Mouse (Mus musculus) limb, embryonic 11.5 days (tissue): ENCODE data around the gene Actl9. TPM values are rescaled to one million over a fixed set of nuclear protein-coding genes. Genes with fewer than 3 reads are reported as not detected.

Experiments
- ATAC-seq: fragments of 200-750 bp; cut with Nextera tagmentation; 2 replicates; pipeline ENCODE4 v1.8.0; 2017; ENCODE audit warnings: low read depth; ENCODE audit not compliant: insufficient number of reproducible peaks, low FRiP score, low TSS enrichment
- DNase-seq: peaks from one replicate; pipeline ENCODE4 v3.0.0-alpha.2; 2015; ENCODE audit warnings: low spot score
- H3K27ac ChIP-seq: fragments of 300-500 bp; sonication (generic); replicated peaks from 2 replicates; pipeline ENCODE4 v1.5.1; 2014; ENCODE audit warnings: low read depth, mild to moderate bottlenecking, low read length
- H3K27me3 ChIP-seq: fragments of 300-500 bp; sonication (generic); 2 replicates; pipeline ENCODE4 v1.6.1; 2014; ENCODE audit warnings: mild to moderate bottlenecking, low read length, mixed read lengths; ENCODE audit not compliant: control insufficient read depth, insufficient read depth
- H3K36me3 ChIP-seq: fragments of 300-500 bp; sonication (generic); 2 replicates; pipeline ENCODE4 v1.6.1; 2014; ENCODE audit warnings: mild to moderate bottlenecking, low read length, moderate library complexity, mixed read lengths; ENCODE audit not compliant: control insufficient read depth, insufficient read depth
- H3K4me1 ChIP-seq: fragments of 300-500 bp; sonication (generic); 2 replicates; pipeline ENCODE4 v1.6.1; 2014; ENCODE audit warnings: low read length, mixed read lengths; ENCODE audit not compliant: control insufficient read depth, insufficient read depth
- H3K4me2 ChIP-seq: fragments of 300-500 bp; sonication (generic); 2 replicates; pipeline ENCODE4 v1.6.1; 2014; ENCODE audit warnings: low read depth, mild to moderate bottlenecking, moderate library complexity; ENCODE audit not compliant: severe bottlenecking
- H3K4me3 ChIP-seq: fragments of 300-500 bp; sonication (generic); 2 replicates; pipeline ENCODE4 v1.5.1; 2014; ENCODE audit warnings: low read depth, low read length
- H3K9ac ChIP-seq: fragments of 300-500 bp; sonication (generic); 2 replicates; pipeline ENCODE4 v1.6.1; 2014; ENCODE audit warnings: mild to moderate bottlenecking, low read length
- H3K9me3 ChIP-seq: fragments of 300-500 bp; sonication (generic); 2 replicates; pipeline ENCODE4 v1.6.1; 2016; ENCODE audit warnings: low read length; ENCODE audit not compliant: control insufficient read depth
- WGBS: fragments of 180-500 bp; shearing (Covaris S2); extraction: QIAGEN DNeasy Blood & Tissue Kit; methylation state at CpG from one replicate; pipeline ENCODE4 v1.1.7; 2014; 5-methylcytosine and 5-hydroxymethylcytosine counted together
- polyA plus RNA-seq: library from polyadenylated mRNA; unstranded; fragments of >200 nt; fragmentation: Nextera tagmentation; extraction: Ambion mirVana; gene quantifications from 2 replicates; pipeline ENCODE4 v1.2.1, GENCODE M21; 2014

The Actl9 gene
- polyA plus RNA-seq: not detected in 2 replicates

GRCm38 (mm10) chr17:33432019-33432946 lies at the start of gene Actl9:
Gene Actl9 (plus strand): TSS chr17:33432896.
- Histone ChIP-seq H3K4me1 (no peaks in the 10 kb centered on the region), H3K4me3 (no peak within 1 kb of the TSS), H3K9me3 (no peaks in the 10 kb centered on the region), H3K4me2 (no peak within 1 kb of the TSS), H3K27ac (no peak within 1 kb of the TSS), H3K27me3 (no peaks in the 10 kb centered on the region), H3K9ac (no peak within 1 kb of the TSS), H3K36me3 (no peaks in the 10 kb centered on the region)
- ATAC-seq: no peak
- WGBS: 94% methylated on average over 3 of the region's 3 CpGs
- DNase-seq: no peak

GRCm38 (mm10) chr17:33385705-33386104 lies 47.0 kb upstream of the Actl9 start:
- ATAC-seq (no peak), DNase-seq (no peak)
- Histone ChIP-seq H3K27me3 (no peaks in the 10 kb centered on the region), H3K27ac (no peak overlapping the region), H3K9ac (no peak overlapping the region), H3K9me3 (no peaks in the 10 kb centered on the region), H3K4me3 (no peak overlapping the region), H3K36me3 (peaks cover 21% of the 10 kb centered on the region; the same call in 1 of the 2 replicates), H3K4me1 (no peaks in the 10 kb centered on the region), H3K4me2 (no peak overlapping the region)

GRCm38 (mm10) chr17:33392271-33392670 lies 40.4 kb upstream of the Actl9 start:
- no peak overlapping the region for H3K4me3 ChIP-seq
- H3K4me2 ChIP-seq: no peak overlapping the region
- no peak overlapping the region for H3K9ac ChIP-seq
- no peak for ATAC-seq
- no peaks in the 10 kb centered on the region for H3K27me3 ChIP-seq
- no peaks in the 10 kb centered on the region for H3K36me3 ChIP-seq
- WGBS: 95% methylated on average over 5 of the region's 5 CpGs
- no peaks in the 10 kb centered on the region for H3K9me3 ChIP-seq
- no peak for DNase-seq
- no peak overlapping the region for H3K27ac ChIP-seq
- H3K4me1 ChIP-seq: no peaks in the 10 kb centered on the region

- no peaks in the 10 kb centered on the region for H3K27me3 ChIP-seq
- DNase-seq (peak; percentile 90), ATAC-seq (peak; percentile 95)
- under 1% methylated on average over 44 of the region's 44 CpGs for WGBS
- no peaks in the 10 kb centered on the region for H3K9me3 ChIP-seq
- peak within 1 kb of the TSS; percentile 63 for H3K4me2 ChIP-seq
- peak within 1 kb of the TSS; percentile 73 for H3K9ac ChIP-seq
- H3K4me3 ChIP-seq: peak within 1 kb of the TSS; percentile 92
- no peaks in the 10 kb centered on the region for H3K4me1 ChIP-seq
- peak within 1 kb of the TSS; percentile 42; the same call in 1 of the 2 replicates for H3K27ac ChIP-seq
- no peaks in the 10 kb centered on the region for H3K36me3 ChIP-seq
These were observed 38.3 kb upstream of the Actl9 start, which contains the start of gene Zfp101 for GRCm38 (mm10) chr17:33394182-33395034. Gene Zfp101 (minus strand): TSS chr17:33394641.

GRCm38 (mm10) chr17:33439148-33439547 lies 6.5 kb downstream of the Actl9 start:
- 64% methylated on average over 1 of the region's 1 CpGs for WGBS
- H3K36me3 ChIP-seq: no peaks in the 10 kb centered on the region
- no peaks in the 10 kb centered on the region for H3K9me3 ChIP-seq
- H3K4me3 ChIP-seq: no peak overlapping the region
- ATAC-seq: peak; percentile 72; the same call in 1 of the 2 replicates
- H3K4me2 ChIP-seq: no peak overlapping the region
- H3K9ac ChIP-seq: no peak overlapping the region
- H3K27ac ChIP-seq: no peak overlapping the region
- H3K4me1 ChIP-seq: no peaks in the 10 kb centered on the region
- DNase-seq: peak; percentile 82
- H3K27me3 ChIP-seq: no peaks in the 10 kb centered on the region

- Histone ChIP-seq H3K9me3 (no peaks in the 10 kb centered on the region), H3K27me3 (no peaks in the 10 kb centered on the region), H3K4me2 (no peak overlapping the region), H3K27ac (no peak overlapping the region), H3K4me1 (no peaks in the 10 kb centered on the region), H3K36me3 (no peaks in the 10 kb centered on the region), H3K9ac (no peak overlapping the region), H3K4me3 (no peak overlapping the region)
- DNase-seq (no peak), ATAC-seq (no peak)
- WGBS: 80% methylated on average over 5 of the region's 5 CpGs
These were observed 7.2 kb downstream of the Actl9 start for GRCm38 (mm10) chr17:33439922-33440321.

- no peak overlapping the region for H3K27ac ChIP-seq
- H3K27me3 ChIP-seq: no peaks in the 10 kb centered on the region
- no peak overlapping the region for H3K9ac ChIP-seq
- no peak overlapping the region for H3K4me2 ChIP-seq
- no peaks in the 10 kb centered on the region for H3K4me1 ChIP-seq
- no peaks in the 10 kb centered on the region for H3K36me3 ChIP-seq
- H3K9me3 ChIP-seq: no peaks in the 10 kb centered on the region
- ATAC-seq: no peak
- no peak overlapping the region for H3K4me3 ChIP-seq
- no peak for DNase-seq
These were observed 8.5 kb downstream of the Actl9 start for GRCm38 (mm10) chr17:33441159-33441558.

GRCm38 (mm10) chr17:33456631-33457030 lies 23.9 kb downstream of the Actl9 start:
- Histone ChIP-seq H3K27ac (no peak overlapping the region), H3K4me1 (no peaks in the 10 kb centered on the region), H3K4me2 (no peak overlapping the region), H3K27me3 (no peaks in the 10 kb centered on the region), H3K9ac (no peak overlapping the region), H3K36me3 (no peaks in the 10 kb centered on the region), H3K9me3 (no peaks in the 10 kb centered on the region), H3K4me3 (no peak overlapping the region)
- no peak for DNase-seq
- 91% methylated on average over 2 of the region's 2 CpGs for WGBS
- no peak for ATAC-seq
